Mouse (Mus musculus): ENCODE results near the gene Cdh24. TPM values are rescaled to one million over a fixed set of nuclear protein-coding genes. Genes with fewer than 3 reads are reported as not detected.
A peak's percentile ranks its signal among the peaks of the same experiment; 100 is the strongest.

The Cdh24 gene
- polyA plus RNA-seq, 1 experiment from 2014 or later: 9.6 TPM

- H3K4me1 ChIP-seq (ENCODE audit: control insufficient read depth, insufficient read depth, low read length): peaks cover 35% of the 10 kb centered on the region
- H3K27me3 ChIP-seq (ENCODE audit: control insufficient read depth, insufficient read depth, low read depth, low read length): no peaks in the 10 kb centered on the region
- H3K4me3 ChIP-seq (ENCODE audit: low read depth, low read length): no peak overlapping the region
- peaks cover 62% of the 10 kb centered on the region for H3K36me3 ChIP-seq (ENCODE audit: control insufficient read depth, insufficient read depth, low read length)
- no peak for ATAC-seq
- H3K4me2 ChIP-seq (ENCODE audit: low read length): no peak overlapping the region
- no peaks in the 10 kb centered on the region for H3K9me3 ChIP-seq (replicated peaks; ENCODE audit: control insufficient read depth, low read length, poor library complexity, severe bottlenecking)
- WGBS: 90% methylated on average over 8 of the region's 8 CpGs
- no peak overlapping the region for H3K9ac ChIP-seq (ENCODE audit: low read depth, low read length)
- H3K27ac ChIP-seq (ENCODE audit: low read length): no peak overlapping the region
Observed at GRCm38 (mm10) chr14:54646898-54647636, 5.9 kb upstream of the Cdh24 start.

GRCm38 (mm10) chr14:54646455-54646854, 5.3 kb upstream of the Cdh24 start:
- no peaks in the 10 kb centered on the region for H3K9me3 ChIP-seq (replicated peaks; ENCODE audit: control insufficient read depth, low read length, poor library complexity, severe bottlenecking)
- peaks cover 62% of the 10 kb centered on the region for H3K36me3 ChIP-seq (ENCODE audit: control insufficient read depth, insufficient read depth, low read length)
- no peak overlapping the region for H3K4me2 ChIP-seq (ENCODE audit: low read length)
- H3K9ac ChIP-seq (ENCODE audit: low read depth, low read length): no peak overlapping the region
- ATAC-seq: no peak
- peaks cover 29% of the 10 kb centered on the region for H3K4me1 ChIP-seq (ENCODE audit: control insufficient read depth, insufficient read depth, low read length)
- WGBS: 94% methylated on average over 17 of the region's 17 CpGs
- H3K27me3 ChIP-seq (ENCODE audit: control insufficient read depth, insufficient read depth, low read depth, low read length): no peaks in the 10 kb centered on the region
- no peak overlapping the region for H3K27ac ChIP-seq (ENCODE audit: low read length)
- no peak overlapping the region for H3K4me3 ChIP-seq (ENCODE audit: low read depth, low read length)

GRCm38 (mm10) chr14:54644294-54644693, 3.1 kb upstream of the Cdh24 start:
- Histone ChIP-seq H3K9ac (ENCODE audit: low read depth, low read length) (no peak overlapping the region), H3K27me3 (ENCODE audit: control insufficient read depth, insufficient read depth, low read depth, low read length) (no peaks in the 10 kb centered on the region), H3K36me3 (ENCODE audit: control insufficient read depth, insufficient read depth, low read length) (peaks cover 50% of the 10 kb centered on the region), H3K4me2 (ENCODE audit: low read length) (no peak overlapping the region), H3K4me3 (ENCODE audit: low read depth, low read length) (no peak overlapping the region), H3K9me3 (replicated peaks; ENCODE audit: control insufficient read depth, low read length, poor library complexity, severe bottlenecking) (no peaks in the 10 kb centered on the region), H3K4me1 (ENCODE audit: control insufficient read depth, insufficient read depth, low read length) (peaks cover 19% of the 10 kb centered on the region), H3K27ac (ENCODE audit: low read length) (no peak overlapping the region)
- no peak for ATAC-seq
- 92% methylated on average over 9 of the region's 9 CpGs for WGBS

GRCm38 (mm10) chr14:54643011-54643410, 1.8 kb upstream of the Cdh24 start:
- Histone ChIP-seq H3K27me3 (ENCODE audit: control insufficient read depth, insufficient read depth, low read depth, low read length) (no peaks in the 10 kb centered on the region), H3K4me1 (ENCODE audit: control insufficient read depth, insufficient read depth, low read length) (peaks cover 20% of the 10 kb centered on the region), H3K36me3 (ENCODE audit: control insufficient read depth, insufficient read depth, low read length) (peaks cover 50% of the 10 kb centered on the region), H3K27ac (ENCODE audit: low read length) (no peak overlapping the region), H3K4me3 (ENCODE audit: low read depth, low read length) (no peak overlapping the region), H3K9me3 (replicated peaks; ENCODE audit: control insufficient read depth, low read length, poor library complexity, severe bottlenecking) (no peaks in the 10 kb centered on the region), H3K9ac (ENCODE audit: low read depth, low read length) (no peak overlapping the region), H3K4me2 (ENCODE audit: low read length) (no peak overlapping the region)
- no peak for ATAC-seq
- WGBS: 91% methylated on average over 2 of the region's 2 CpGs

- H3K9ac ChIP-seq (ENCODE audit: low read depth, low read length): no peak overlapping the region
- 74% methylated on average over 25 of the region's 25 CpGs for WGBS
- no peak overlapping the region for H3K4me2 ChIP-seq (ENCODE audit: low read length)
- H3K36me3 ChIP-seq (ENCODE audit: control insufficient read depth, insufficient read depth, low read length): peaks cover 50% of the 10 kb centered on the region
- ATAC-seq: no peak
- H3K27me3 ChIP-seq (ENCODE audit: control insufficient read depth, insufficient read depth, low read depth, low read length): no peaks in the 10 kb centered on the region
- no peak overlapping the region for H3K4me3 ChIP-seq (ENCODE audit: low read depth, low read length)
- H3K27ac ChIP-seq (ENCODE audit: low read length): no peak overlapping the region
- H3K9me3 ChIP-seq (replicated peaks; ENCODE audit: control insufficient read depth, low read length, poor library complexity, severe bottlenecking): no peaks in the 10 kb centered on the region
- peaks cover 18% of the 10 kb centered on the region for H3K4me1 ChIP-seq (ENCODE audit: control insufficient read depth, insufficient read depth, low read length)
Observed at GRCm38 (mm10) chr14:54642224-54642944, 1.2 kb upstream of the Cdh24 start.

- H3K4me3 ChIP-seq (ENCODE audit: low read depth, low read length): peak within 1 kb of the TSS; percentile 82
- H3K4me2 ChIP-seq (ENCODE audit: low read length): peak within 1 kb of the TSS; percentile 63
- peaks cover 18% of the 10 kb centered on the region for H3K4me1 ChIP-seq (ENCODE audit: control insufficient read depth, insufficient read depth, low read length)
- H3K27ac ChIP-seq (ENCODE audit: low read length): peak within 1 kb of the TSS; percentile 93
- H3K27me3 ChIP-seq (ENCODE audit: control insufficient read depth, insufficient read depth, low read depth, low read length): no peaks in the 10 kb centered on the region
- H3K36me3 ChIP-seq (ENCODE audit: control insufficient read depth, insufficient read depth, low read length): peaks cover 43% of the 10 kb centered on the region
- WGBS: under 1% methylated on average over 23 of the region's 28 CpGs
- ATAC-seq: peak; percentile 25; the same call in 1 of the 2 replicates
- H3K9me3 ChIP-seq (replicated peaks; ENCODE audit: control insufficient read depth, low read length, poor library complexity, severe bottlenecking): no peaks in the 10 kb centered on the region
- H3K9ac ChIP-seq (ENCODE audit: low read depth, low read length): peak within 1 kb of the TSS; percentile 100
Observed at GRCm38 (mm10) chr14:54640946-54641304, 239 bp downstream of the Cdh24 start, which contains the start of gene Gm17606. Gene Gm17606 (plus strand): TSS chr14:54640952.

GRCm38 (mm10) chr14:54640121-54640520, 1.0 kb downstream of the Cdh24 start:
- Histone ChIP-seq H3K27me3 (ENCODE audit: control insufficient read depth, insufficient read depth, low read depth, low read length) (no peaks in the 10 kb centered on the region), H3K9ac (ENCODE audit: low read depth, low read length) (peak overlapping the region; percentile 69), H3K27ac (ENCODE audit: low read length) (no peak overlapping the region), H3K9me3 (replicated peaks; ENCODE audit: control insufficient read depth, low read length, poor library complexity, severe bottlenecking) (no peaks in the 10 kb centered on the region), H3K36me3 (ENCODE audit: control insufficient read depth, insufficient read depth, low read length) (peaks cover 39% of the 10 kb centered on the region), H3K4me2 (ENCODE audit: low read length) (peak overlapping the region; percentile 63), H3K4me3 (ENCODE audit: low read depth, low read length) (peak overlapping the region; percentile 82), H3K4me1 (ENCODE audit: control insufficient read depth, insufficient read depth, low read length) (peaks cover 18% of the 10 kb centered on the region)
- no peak for ATAC-seq
- WGBS: 12% methylated on average over 4 of the region's 4 CpGs

- Histone ChIP-seq H3K27me3 (ENCODE audit: control insufficient read depth, insufficient read depth, low read depth, low read length) (no peaks in the 10 kb centered on the region), H3K4me2 (ENCODE audit: low read length) (no peak overlapping the region), H3K36me3 (ENCODE audit: control insufficient read depth, insufficient read depth, low read length) (peaks cover 24% of the 10 kb centered on the region), H3K9ac (ENCODE audit: low read depth, low read length) (peak overlapping the region; percentile 32; the same call in 1 of the 2 replicates), H3K4me3 (ENCODE audit: low read depth, low read length) (no peak overlapping the region), H3K4me1 (ENCODE audit: control insufficient read depth, insufficient read depth, low read length) (peaks cover 18% of the 10 kb centered on the region), H3K9me3 (replicated peaks; ENCODE audit: control insufficient read depth, low read length, poor library complexity, severe bottlenecking) (no peaks in the 10 kb centered on the region), H3K27ac (ENCODE audit: low read length) (no peak overlapping the region)
- no peak for ATAC-seq
- 77% methylated on average over 5 of the region's 5 CpGs for WGBS
Observed at GRCm38 (mm10) chr14:54638210-54638609, 3.0 kb downstream of the Cdh24 start.

GRCm38 (mm10) chr14:54636954-54637353, 4.2 kb downstream of the Cdh24 start:
- Histone ChIP-seq H3K4me2 (ENCODE audit: low read length) (no peak overlapping the region), H3K9ac (ENCODE audit: low read depth, low read length) (no peak overlapping the region), H3K36me3 (ENCODE audit: control insufficient read depth, insufficient read depth, low read length) (peaks cover 25% of the 10 kb centered on the region), H3K27ac (ENCODE audit: low read length) (no peak overlapping the region), H3K4me1 (ENCODE audit: control insufficient read depth, insufficient read depth, low read length) (peaks cover 18% of the 10 kb centered on the region), H3K27me3 (ENCODE audit: control insufficient read depth, insufficient read depth, low read depth, low read length) (no peaks in the 10 kb centered on the region), H3K9me3 (replicated peaks; ENCODE audit: control insufficient read depth, low read length, poor library complexity, severe bottlenecking) (no peaks in the 10 kb centered on the region), H3K4me3 (ENCODE audit: low read depth, low read length) (no peak overlapping the region)
- ATAC-seq: no peak
- 52% methylated on average over 8 of the region's 8 CpGs for WGBS

Measured in midbrain, embryonic 16.5 days (tissue).